Mouse (Mus musculus) A20 (cell line): Measurements from ENCODE around the gene Tmem38b.
A peak's percentile ranks its signal among the peaks of the same experiment; 100 is the strongest.

Experiments
- DNase-seq: peaks from one replicate; pipeline ENCODE4 v3.0.0-alpha.2; 2011; ENCODE audit warnings: low read depth, low spot score

Gene Tmem38b

GRCm38 (mm10) chr4:53882921-53883682, 57.3 kb downstream of the Tmem38b start:
- no peak for DNase-seq

GRCm38 (mm10) chr4:53884351-53885245, 58.8 kb downstream of the Tmem38b start:
- peak; percentile 47 for DNase-seq

GRCm38 (mm10) chr4:53886342-53887088, 60.7 kb downstream of the Tmem38b start:
- no peak for DNase-seq

- no peak for DNase-seq
Measured at GRCm38 (mm10) chr4:53895335-53895734, 69.5 kb downstream of the Tmem38b start.

- no peak for DNase-seq
Measured at GRCm38 (mm10) chr4:53896150-53896833, 70.4 kb downstream of the Tmem38b start.

- DNase-seq: no peak
Measured at GRCm38 (mm10) chr4:53900386-53900971, 74.6 kb downstream of the Tmem38b start.

- peak; percentile 42 for DNase-seq
Measured at GRCm38 (mm10) chr4:53904335-53904734, 78.5 kb downstream of the Tmem38b start.

GRCm38 (mm10) chr4:53905537-53905936, 79.7 kb downstream of the Tmem38b start:
- DNase-seq: peak; percentile 42

GRCm38 (mm10) chr4:53907071-53907470, 81.2 kb downstream of the Tmem38b start:
- DNase-seq: no peak
